Mouse (Mus musculus): ENCODE results near the gene Sys1.
A peak's percentile ranks its signal among the peaks of the same experiment; 100 is the strongest.

Gene Sys1

GRCm38 (mm10) chr2:164434681-164435080, 22.1 kb upstream of the Sys1 start:
- no peak for DNase-seq (ENCODE audit: low spot score)

DNA sequence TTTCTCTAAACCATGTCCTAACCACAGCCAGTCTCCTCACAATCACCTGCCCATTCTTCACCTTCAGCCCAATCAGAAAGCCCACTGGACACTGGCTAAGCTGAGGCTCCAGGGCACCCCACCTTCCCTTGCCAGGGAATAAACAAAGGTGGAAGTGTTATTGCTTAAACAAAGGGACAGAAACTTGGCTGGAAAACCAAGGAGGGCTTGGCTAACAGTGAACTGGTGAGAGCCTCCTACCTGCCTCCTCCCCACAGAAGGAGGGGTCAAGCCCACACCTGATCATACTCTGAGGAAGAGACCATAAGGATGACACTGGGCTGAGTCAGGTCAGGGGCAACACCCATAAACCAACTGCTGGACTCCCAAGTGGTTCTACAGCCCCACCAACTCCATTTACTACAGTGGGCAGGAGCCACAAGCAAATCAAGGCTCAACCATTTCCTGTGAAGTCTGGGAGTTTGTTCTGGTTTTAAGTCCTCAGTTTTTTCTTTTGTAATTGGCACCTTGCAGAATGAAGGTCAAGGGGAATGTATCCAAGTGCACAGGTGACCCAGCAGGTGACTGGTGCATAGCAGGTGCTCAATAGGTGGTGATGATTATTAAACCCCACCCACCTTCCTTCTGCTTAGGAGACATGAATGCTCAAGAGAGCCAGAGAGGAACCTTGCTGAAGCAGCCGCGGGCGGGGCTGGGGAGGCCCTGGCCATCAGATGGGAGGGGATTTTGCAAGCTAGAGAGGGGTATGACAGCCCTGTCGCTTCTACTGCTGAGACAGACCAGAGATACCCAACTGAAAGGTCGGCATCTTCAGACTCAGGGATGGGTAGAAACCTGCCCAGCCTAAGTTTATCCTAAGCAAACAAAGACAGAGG, 21.3 kb upstream of the Sys1 start:
- DNase-seq (ENCODE audit: low spot score), result no peak

- no peak for DNase-seq (ENCODE audit: low spot score)
Measured at GRCm38 (mm10) chr2:164436215-164436913, 20.4 kb upstream of the Sys1 start.

DNA sequence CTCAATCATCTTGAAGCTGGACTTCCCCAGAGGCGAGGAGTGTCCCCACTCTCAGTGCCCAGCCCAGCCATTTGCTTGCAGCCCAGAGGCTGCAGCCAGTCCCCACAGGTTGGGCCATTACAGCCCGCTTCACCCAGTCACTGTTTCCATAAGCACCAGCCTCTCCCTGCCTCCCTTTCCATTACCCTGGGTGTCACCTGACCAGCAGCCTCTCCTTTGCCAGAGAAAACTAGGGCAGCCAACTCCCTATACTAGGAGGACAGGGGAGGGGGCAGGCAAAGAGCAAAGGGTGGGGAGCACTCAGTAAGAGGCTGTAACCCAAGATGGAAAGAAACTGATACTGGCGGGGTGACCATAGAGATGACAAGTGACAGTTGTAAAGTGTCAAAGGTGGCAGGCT, 19.8 kb upstream of the Sys1 start:
- DNase-seq (ENCODE audit: low spot score), result no peak

DNA sequence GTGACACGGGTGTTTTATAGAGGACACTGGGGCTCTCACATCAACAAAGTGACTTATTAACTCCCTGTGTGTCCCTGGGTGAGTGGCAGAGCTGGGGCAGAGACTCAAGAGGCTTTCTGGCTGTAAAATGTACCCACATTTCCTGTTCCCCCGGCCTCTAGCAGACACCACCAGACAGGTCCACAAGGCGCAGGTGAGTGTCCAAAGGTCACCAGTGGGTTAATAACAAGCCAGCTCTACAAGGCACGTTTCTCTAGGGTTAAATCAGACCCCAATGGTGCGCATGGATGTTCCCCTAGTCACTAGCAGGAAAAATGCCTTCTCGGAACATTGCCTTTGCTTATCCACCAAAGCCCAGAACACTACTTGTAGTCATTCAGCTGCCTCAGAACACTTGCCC, 19.1 kb upstream of the Sys1 start:
- no peak for DNase-seq (ENCODE audit: low spot score)

DNA sequence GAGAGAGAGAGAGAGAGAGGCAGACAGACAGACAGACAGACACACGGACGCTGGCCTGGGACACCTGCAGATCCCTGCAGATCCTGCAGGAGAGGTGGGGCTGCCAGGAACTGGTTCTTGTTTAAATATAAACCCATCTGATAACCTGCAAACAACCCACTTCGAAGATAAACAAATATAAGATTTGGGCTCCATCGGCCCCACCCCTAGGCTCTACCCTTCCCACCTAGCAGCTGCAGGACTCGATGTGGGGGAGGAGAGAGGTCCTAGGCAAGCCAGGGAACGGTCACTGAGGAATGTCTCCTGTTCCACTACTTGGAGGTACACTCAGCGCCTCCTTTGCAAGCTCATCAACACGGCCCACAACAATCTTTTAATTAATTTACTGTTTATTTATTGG, 18.5 kb upstream of the Sys1 start:
- DNase-seq (ENCODE audit: low spot score), result no peak

DNA sequence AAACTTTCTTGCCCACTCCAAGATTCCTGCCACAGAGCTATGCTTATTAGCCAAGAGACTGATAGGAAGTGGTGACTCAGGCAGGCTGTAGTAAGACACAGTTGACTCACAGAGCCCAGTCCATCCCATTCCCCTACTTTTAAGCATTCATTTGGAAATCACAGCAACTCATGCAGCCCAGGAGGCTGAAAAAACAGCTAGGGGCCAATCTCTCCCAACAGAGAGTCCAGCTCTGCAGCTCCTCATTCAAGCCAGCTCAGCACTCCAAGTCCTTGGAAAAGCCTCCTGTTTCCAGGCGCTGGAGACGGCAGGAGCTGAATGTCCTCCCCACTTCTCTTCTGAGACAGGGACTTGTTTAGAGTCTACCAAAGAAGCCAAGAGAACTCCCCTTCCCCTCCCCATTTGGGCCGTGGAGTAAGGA, 17.8 kb upstream of the Sys1 start:
- DNase-seq (ENCODE audit: low spot score), result no peak

DNA sequence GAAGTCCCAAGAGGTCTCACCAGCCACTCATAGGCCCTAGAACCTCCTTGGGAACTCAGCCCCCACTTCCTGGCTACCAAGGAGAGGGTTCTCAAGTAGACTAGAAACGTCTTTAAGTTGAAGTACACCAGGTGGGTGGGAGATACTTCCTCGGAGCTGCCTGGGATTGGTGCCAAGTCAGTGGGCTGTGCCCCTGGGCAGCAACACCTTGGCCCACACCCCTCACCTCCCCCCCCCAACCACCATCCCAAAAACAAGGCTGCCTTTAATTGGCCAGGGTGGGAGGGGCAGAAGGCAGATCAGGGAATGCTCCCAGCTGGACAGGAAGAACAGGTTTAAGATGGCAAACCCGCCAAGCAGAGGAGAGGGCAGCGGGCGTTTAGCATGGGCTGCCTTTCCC, 16.4 kb upstream of the Sys1 start:
- DNase-seq (ENCODE audit: low spot score), result no peak

DNA sequence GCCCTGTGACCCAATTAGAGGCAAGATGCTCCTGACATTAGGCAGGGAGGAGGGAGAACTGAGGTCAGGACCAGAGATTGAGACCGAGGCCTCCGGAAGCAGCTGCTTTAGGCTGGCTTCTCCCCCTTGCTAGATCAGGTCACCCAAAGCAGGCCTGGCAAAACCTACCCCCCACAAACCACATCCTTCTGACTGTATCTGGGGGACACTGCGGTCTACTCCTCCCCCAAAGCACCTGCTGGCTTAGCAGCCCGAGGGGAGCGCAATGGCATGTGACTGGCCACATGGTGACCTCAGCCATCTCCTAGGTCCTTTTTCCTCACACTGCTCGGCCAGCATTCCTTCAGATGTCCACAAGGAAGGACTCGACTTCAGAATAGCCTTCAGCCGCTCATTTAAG, 15.6 kb upstream of the Sys1 start:
- DNase-seq (ENCODE audit: low spot score), result no peak

DNA sequence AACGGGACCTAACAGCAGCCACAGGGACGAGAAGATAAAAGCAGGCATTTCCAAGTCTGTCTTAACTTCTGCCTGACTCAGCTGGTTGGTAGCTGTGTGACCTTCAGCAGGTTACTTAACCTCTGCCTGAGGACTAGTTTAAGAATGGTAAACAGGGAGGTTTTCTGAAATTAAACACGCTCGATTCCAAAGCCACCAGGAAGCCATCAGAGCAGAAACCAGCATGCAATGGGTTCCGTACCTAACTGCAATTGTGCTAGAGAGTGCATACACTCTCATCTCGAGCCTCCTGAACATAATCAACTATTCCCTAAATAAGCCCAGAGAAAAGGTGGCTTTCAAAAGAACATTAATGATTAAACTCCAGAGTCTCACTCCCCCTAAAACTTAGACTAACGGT, 15.0 kb upstream of the Sys1 start:
- DNase-seq (ENCODE audit: low spot score), result no peak

DNA sequence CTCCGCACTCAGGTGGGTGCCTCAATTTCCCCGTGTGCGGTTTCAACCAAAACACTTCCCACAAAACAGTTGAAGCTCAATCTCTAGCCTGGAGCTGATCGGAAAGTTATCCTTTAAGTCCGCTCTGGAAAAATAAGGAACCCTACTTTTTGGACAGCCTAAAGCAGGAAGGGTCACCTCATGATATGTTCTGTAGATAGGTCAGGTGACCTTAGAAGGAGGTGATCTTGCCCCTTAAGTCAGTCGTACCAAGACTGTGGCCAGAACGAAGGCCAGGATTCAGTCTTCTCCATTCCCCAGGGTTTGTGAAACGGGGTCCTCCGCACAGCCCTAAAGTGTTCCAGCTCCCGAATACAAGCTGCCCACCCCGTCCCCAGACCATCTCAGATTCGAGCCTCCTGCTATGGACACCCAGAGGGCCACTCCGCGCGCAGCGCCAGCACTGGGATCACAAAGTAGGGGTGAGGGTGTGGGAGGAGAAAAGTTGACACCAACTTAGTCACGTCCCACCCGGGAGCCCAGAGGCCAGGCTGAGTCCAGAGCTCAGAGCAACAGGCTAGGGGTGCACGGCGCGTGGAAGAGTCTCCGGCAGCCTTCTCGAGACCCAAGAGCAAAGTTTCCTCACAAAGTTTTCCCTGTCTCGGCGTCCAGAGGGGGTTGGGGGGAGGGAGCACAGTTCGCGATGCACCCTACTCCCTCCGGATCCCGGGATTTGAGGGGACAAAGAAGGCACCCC, 14.3 kb upstream of the Sys1 start:
- peak; percentile 35 for DNase-seq (ENCODE audit: low spot score)

- DNase-seq (ENCODE audit: low spot score), result peak; percentile 84
Measured at GRCm38 (mm10) chr2:164443051-164443437, 13.7 kb upstream of the Sys1 start.

- DNase-seq (ENCODE audit: low spot score), result peak; percentile 39
Measured at GRCm38 (mm10) chr2:164443460-164444000, 13.2 kb upstream of the Sys1 start, which contains the start of gene Sdc4. Gene Sdc4 (minus strand): TSS chr2:164443887.

DNA sequence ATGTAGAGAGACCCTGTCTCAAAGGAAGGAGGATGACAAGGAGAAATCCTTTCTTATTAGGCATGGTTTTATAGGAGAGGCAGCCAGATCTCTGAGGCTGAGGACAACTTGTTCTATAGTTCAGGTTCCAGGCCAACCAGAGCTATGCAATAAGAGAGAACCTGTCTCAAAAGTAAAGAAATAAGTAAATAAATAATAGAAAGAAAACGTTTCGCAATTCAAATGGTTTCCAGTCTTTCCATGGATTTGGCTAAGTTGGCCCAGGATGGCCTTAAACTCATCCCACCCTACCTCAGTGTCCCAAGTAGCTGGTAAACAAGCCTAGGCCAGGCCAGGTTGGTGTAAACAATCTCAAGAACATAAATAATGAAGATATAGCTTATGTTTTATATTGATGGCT, 12.1 kb upstream of the Sys1 start:
- no peak for DNase-seq (ENCODE audit: low spot score)

DNA sequence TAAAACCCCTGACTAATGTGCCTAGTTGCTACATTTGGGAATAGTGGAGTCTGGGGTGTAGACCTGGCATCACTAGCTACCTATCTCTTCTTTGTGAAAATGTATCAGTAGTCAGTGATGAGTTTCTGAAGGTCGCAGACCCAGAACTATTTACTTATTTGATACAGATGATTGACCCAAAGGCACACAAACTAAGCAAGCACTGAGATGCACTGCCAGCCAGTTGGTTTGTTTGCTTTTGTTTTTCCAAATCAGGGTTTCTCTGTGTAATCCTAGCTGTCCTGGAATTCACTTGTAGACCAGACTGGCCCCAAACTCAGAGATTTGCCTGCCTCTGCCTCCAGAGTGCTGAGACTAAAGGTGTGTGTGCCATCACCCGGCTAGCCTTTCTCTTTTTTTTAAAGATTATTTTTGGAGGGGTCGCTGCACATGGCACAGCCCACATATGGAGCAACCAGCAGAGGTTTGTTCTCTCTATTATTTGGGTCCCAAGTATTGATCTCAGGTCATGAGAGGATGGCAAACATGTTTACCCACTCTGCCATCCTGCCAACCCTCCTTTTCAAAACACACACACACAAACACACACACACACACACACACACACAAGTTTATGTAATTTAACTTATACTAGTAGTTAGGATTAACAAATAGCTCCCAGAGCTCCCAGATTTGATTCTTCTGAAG, 11.2 kb upstream of the Sys1 start:
- DNase-seq (ENCODE audit: low spot score), result no peak

- DNase-seq (ENCODE audit: low spot score), result no peak
Measured at GRCm38 (mm10) chr2:164446086-164446469, 10.7 kb upstream of the Sys1 start.

DNA sequence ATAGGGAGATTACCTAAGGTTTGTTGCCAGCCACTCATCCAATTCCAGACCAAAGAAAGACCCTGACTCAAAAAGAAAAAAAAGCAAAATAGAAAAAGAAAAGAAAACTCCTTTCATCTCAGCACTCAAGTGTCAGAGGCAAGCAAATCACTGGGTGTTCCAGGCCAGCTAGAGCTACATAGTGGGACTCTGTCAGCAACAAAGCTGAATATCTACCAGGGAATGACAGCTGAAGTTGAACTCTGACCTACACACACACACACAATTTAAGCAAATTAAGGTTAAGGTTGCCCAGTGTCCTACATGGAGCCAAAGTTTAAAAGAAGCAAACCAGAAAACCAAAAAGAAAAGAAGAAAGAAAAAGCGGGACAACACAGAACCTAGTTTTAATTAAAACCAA, 8.6 kb upstream of the Sys1 start:
- DNase-seq (ENCODE audit: low spot score), result no peak

- no peak for DNase-seq (ENCODE audit: low spot score)
Measured at GRCm38 (mm10) chr2:164448921-164449320, 7.8 kb upstream of the Sys1 start.

DNA sequence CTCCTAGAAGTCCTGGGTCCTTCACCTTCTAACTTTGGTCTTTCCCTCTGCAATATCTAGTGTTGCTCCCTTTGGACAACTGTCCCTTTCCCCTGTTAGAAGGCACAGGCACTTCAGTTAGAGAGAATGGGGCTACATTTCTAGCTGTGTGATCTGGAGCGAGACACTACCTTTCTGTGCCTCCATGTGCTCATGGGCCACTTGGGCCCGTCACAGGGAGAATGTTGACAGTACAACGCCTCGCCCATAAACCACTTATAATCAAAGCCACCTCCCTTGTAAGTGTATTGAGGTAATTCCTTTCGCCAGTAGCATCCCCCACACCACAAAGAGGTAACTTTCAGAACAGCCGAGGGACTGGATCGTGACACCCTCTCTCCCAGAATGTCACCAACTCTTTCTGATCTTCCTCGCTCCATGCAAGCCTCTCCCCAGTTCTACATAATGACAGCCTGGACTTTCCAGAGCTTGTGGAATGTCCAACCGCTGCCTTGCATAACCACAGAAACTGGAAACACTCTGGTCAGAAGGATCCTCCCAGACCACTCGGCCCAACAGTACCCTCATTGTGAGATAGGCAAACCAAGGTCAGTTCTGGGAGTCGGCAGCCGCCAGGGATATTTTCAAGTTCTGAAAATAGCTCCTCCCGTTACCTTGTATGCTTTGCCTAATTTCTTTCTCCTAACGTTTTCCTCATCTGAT, 7.3 kb upstream of the Sys1 start:
- no peak for DNase-seq (ENCODE audit: low spot score)

DNA sequence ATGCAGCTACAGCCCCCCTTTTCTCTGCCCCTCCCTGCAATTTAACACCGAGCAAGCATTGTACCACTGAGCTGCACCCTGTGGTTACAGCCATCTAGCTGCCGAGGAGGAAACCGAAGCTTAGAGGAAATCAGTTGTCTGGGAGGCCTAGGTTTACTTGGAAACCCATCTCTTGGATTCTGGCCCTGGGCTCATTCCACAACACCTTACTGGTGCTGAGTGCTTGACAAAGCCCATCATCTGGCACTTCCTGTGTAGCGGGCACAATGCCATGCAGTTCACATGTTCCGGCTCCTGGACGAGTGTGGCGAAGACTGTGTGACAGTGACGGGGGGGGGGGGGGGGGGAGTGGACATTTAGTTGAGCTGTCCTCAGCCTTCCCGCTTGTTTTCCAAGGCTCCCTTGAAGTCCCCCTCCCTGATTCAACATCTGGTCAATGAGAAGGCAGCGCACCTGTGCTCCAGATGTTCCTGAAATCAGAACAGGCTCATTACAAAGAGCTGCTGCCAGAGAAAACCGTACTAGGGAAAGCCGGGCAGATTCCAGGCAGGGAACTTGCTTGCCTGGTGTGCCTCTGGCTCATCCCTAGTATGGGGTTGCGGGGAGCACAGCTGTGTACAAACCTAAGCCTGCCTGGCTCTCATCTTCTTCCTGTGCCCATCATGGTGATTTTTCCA, 4.6 kb upstream of the Sys1 start:
- no peak for DNase-seq (ENCODE audit: low spot score)
